Mouse (Mus musculus) thymus, adult 2 months (tissue): Measurements from ENCODE around the gene Pygl. TPM values are rescaled to one million over a fixed set of nuclear protein-coding genes. Genes with fewer than 3 reads are reported as not detected.

ENCODE experiments used
- DNase-seq: peaks from one replicate; pipeline ENCODE4 v3.0.0; 2021
- H3K27ac ChIP-seq: fragments of 200-500 bp; 2 replicates; pipeline ENCODE4 v1.5.1; 2012; ENCODE audit warnings: low read length, control low read depth; ENCODE audit not compliant: control insufficient read depth, insufficient read depth
- H3K27me3 ChIP-seq: fragments of 200-500 bp; 2 replicates; pipeline ENCODE4 v1.6.1; 2012; ENCODE audit warnings: mild to moderate bottlenecking, low read length, moderate library complexity, mixed read lengths; ENCODE audit not compliant: control insufficient read depth, insufficient read depth
- H3K36me3 ChIP-seq: fragments of 200-500 bp; 2 replicates; pipeline ENCODE4 v1.6.1; 2012; ENCODE audit warnings: mild to moderate bottlenecking, low read length, moderate library complexity; ENCODE audit not compliant: control insufficient read depth, insufficient read depth
- H3K4me1 ChIP-seq: fragments of 200-500 bp; replicated peaks from 2 replicates; pipeline ENCODE4 v1.6.1; 2012; ENCODE audit warnings: low read length; ENCODE audit not compliant: control insufficient read depth, insufficient read depth
- H3K4me3 ChIP-seq: fragments of 200-500 bp; 2 replicates; pipeline ENCODE4 v1.5.1; 2012; ENCODE audit warnings: mild to moderate bottlenecking, low read length, control low read depth, moderate library complexity; ENCODE audit not compliant: control insufficient read depth, insufficient read depth
- CTCF ChIP-seq: fragments of 200-500 bp; IDR thresholded peaks from 2 replicates; pipeline ENCODE4 v1.5.1; 2012; ENCODE audit warnings: mild to moderate bottlenecking, control low read depth, low read length, moderate library complexity, borderline replicate concordance; ENCODE audit not compliant: control insufficient read depth, poor library complexity, insufficient read depth; ENCODE audit errors: extremely low read depth
- POLR2A ChIP-seq: fragments of 200-500 bp; IDR thresholded peaks from 2 replicates; pipeline ENCODE4 v1.6.1; 2012; ENCODE audit warnings: mild to moderate bottlenecking, low read length, control low read depth, moderate library complexity; ENCODE audit not compliant: control insufficient read depth, poor library complexity, insufficient read depth; ENCODE audit errors: extremely low read depth
- WGBS: fragments of 180-500 bp; shearing (Covaris S2); methylation state at CpG from one replicate; pipeline ENCODE4 v1.1.7; 2018; 5-methylcytosine and 5-hydroxymethylcytosine counted together
- polyA plus RNA-seq: library from polyadenylated mRNA; depleted of rRNA; stranded (reverse); fragments of >200 nt; gene quantifications from 2 replicates; pipeline ENCODE4 v1.2.3, GENCODE M21; 2012; rRNA removed

The Pygl gene
- 19.6 and 19.7 TPM in 2 replicates for polyA plus RNA-seq

DNA sequence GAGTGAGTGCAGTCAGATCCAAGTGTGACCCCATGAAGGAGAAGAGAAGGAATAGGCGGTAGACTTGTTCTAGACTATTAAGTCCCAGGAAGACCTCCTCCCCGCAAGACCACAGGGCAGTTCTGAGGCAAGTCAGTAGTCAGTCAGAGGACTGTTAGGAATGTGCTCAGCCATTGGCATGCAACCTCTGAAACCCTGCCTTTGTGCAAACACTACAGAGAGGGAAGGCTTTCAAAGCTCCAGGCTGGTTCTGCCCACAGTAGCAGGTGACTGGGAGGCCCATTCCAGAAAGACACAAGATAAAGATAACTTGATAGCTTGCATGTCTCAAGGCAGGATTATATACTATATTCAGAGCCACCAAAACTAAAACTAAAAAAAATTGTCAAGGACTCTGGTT is at the start of gene Pygl:
Pygl (minus strand) TSS at position 195 of the 400 bp plus-strand sequence.
- DNase-seq: no peak
- WGBS: 98% methylated on average over 2 of the region's 2 CpGs
- Histone ChIP-seq H3K4me3 (no peak within 1 kb of the TSS), H3K36me3 (no peaks in the 10 kb centered on the region), H3K4me1 (peaks cover 28% of the 10 kb centered on the region), H3K27me3 (no peaks in the 10 kb centered on the region), H3K27ac (no peak within 1 kb of the TSS)
- TF ChIP-seq CTCF (no peak), POLR2A (no peak)

DNA sequence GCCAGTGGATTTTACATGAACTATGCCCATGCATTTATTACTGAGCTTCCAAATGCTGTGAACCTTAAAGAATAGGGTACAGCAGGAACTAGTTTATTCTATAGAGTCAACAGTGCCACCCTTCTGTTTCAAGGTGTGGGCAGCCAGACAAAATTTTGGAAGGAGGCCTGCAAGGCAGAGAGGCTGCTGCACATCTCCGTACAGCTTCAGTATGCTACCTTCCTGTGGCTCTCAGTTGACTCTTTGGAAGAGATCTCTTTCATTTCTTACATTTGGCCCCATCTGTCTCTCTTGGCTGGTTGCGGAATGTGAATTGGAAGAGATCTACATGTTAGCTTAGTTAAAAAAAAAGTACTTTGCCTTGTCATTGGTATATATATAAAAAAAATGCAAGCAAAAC is 49.6 kb upstream of the Pygl start:
- Histone ChIP-seq H3K27me3 (no peaks in the 10 kb centered on the region), H3K36me3 (no peaks in the 10 kb centered on the region), H3K4me1 (peaks cover 4% of the 10 kb centered on the region), H3K27ac (no peak overlapping the region), H3K4me3 (no peak overlapping the region)
- no peak for DNase-seq
- TF ChIP-seq CTCF (no peak), POLR2A (no peak)
- WGBS: 84% methylated on average over 2 of the region's 2 CpGs

DNA sequence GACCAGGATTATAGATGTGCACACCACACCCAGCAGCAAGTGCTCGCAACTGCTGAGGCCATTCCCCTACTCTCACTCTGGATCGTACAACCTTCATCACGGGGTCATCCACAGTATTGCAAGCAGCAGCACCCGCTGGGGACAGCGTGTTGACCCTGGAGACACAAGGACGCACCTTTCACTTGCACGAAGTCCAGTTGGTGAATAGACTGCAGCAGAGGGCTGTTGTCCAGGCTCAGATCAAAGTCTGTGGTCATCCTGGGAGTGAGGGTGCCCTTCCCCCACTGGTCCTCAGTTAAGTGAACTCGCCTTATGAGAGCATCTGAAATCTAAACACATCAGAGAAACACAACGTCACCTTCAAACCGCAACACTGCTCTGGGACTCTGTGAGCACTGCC is 49.1 kb upstream of the Pygl start:
- 55% methylated on average over 10 of the region's 10 CpGs for WGBS

DNA sequence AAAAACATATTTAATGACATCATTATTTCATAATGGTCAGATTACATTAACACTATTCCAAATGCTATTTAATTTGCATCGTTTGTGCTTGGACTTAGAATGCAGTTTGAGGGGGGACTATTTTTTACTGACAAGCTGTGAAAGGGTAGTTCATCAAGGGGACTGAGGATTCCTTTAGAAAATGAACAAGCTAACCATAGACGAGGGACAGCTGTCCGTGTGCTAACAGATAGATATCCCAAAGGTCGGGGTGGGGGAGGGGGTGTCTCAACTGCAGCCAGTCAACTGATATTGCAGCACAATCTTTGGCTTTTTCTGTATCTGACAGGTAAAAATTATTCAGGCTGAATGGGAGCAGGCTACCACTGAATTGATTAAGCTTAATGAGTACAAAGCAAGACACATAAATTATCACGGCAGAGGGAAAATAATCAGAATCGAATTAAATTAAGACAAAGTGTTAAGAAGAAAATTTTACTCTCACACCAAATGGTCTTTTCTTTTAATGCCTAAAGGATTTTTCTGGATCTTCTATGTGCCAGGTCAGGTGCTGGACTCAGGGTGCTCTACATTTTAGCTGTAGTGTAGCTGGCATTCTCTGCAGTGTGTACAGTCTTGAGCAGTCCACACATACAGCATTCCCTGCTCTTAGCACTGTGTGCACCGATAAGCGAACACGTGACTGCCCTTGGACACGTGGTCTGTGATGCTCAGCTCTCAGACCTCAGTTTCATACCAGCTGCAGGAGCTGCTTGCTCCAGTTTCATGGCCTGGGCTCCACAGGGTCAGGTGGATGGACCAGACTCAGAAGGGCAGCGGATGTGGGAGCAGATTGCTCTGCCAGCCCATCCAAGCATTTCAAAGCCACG is 46.0 kb upstream of the Pygl start:
- Histone ChIP-seq H3K36me3 (no peaks in the 10 kb centered on the region), H3K27me3 (no peaks in the 10 kb centered on the region), H3K4me3 (no peak overlapping the region), H3K4me1 (peaks cover 4% of the 10 kb centered on the region), H3K27ac (no peak overlapping the region)
- TF ChIP-seq POLR2A (no peak), CTCF (no peak)
- DNase-seq: no peak
- WGBS: 88% methylated on average over 12 of the region's 12 CpGs

More for the DNA sequence above, 49.1 kb upstream of the Pygl start:
- Histone ChIP-seq H3K4me1 (peaks cover 4% of the 10 kb centered on the region), H3K36me3 (no peaks in the 10 kb centered on the region), H3K4me3 (no peak overlapping the region), H3K27me3 (no peaks in the 10 kb centered on the region), H3K27ac (no peak overlapping the region)
- DNase-seq: no peak
- TF ChIP-seq CTCF (no peak), POLR2A (no peak)

DNA sequence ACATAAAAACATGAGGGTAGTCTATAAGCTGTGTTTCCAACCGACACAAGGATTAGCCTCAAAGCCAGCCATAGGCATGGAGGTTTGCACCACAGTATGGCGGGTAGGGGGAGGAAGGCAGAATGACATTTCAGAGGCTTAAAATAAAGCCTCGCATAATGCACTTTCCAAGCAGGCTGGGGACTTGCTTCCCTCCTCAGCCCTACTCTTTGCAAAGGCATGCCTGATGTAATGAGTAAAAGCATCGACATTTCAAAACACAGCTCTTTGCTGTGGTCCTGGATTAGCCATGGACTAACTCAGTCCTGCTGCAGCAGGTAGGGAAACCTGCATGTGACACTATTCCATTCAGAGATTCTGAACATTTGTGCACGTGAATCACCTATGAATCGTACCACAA is 38.4 kb upstream of the Pygl start:
- 95% methylated on average over 6 of the region's 6 CpGs for WGBS
- no peaks in the 10 kb centered on the region for H3K36me3 ChIP-seq

DNA sequence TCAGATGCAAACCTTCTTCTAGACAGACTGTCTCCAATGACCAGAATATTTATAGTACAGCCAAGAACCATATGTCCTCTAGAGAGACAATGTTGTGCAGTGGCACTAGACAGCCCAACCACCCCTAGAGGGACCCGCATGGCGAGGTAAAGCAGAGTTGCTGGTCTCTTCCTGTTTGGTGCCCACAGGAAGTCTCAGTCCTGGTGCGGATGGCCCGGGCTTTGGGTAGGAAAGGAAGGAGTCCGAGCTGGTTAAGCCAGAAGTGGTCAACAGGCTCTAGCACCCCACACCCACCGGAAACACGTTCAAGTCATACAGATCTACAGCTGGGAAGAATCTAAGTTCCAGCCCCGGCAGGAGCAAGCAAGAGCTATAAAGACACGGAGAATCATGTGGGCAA is 36.0 kb upstream of the Pygl start:
- Histone ChIP-seq H3K27me3 (no peaks in the 10 kb centered on the region), H3K4me3 (no peak overlapping the region), H3K27ac (no peak overlapping the region), H3K36me3 (no peaks in the 10 kb centered on the region), H3K4me1 (no peaks in the 10 kb centered on the region)
- TF ChIP-seq CTCF (no peak), POLR2A (no peak)
- DNase-seq: no peak
- WGBS: 37% methylated on average over 9 of the region's 9 CpGs

More for the DNA sequence above, 38.4 kb upstream of the Pygl start:
- no peaks in the 10 kb centered on the region for H3K27me3 ChIP-seq
- no peaks in the 10 kb centered on the region for H3K4me1 ChIP-seq
- no peak overlapping the region for H3K4me3 ChIP-seq
- H3K27ac ChIP-seq: no peak overlapping the region
- TF ChIP-seq POLR2A (no peak), CTCF (no peak)
- DNase-seq: no peak
